Mouse (Mus musculus) neutrophil, adult 5-6 weeks (primary cell): ENCODE data around the gene Defa17. TPM values are rescaled to one million over a fixed set of nuclear protein-coding genes. Genes with fewer than 3 reads are reported as not detected.
"Not testable (repeated sequence)": the region's sequence is repeated elsewhere in the genome, so short reads cannot be mapped to it uniquely, and the experiment has no call there.

Experiments
- ATAC-seq: fragments of 151-379, 151-347 bp; 2 replicates; pipeline ENCODE4 v1.8.0; 2017; ENCODE audit warnings: mild to moderate bottlenecking, moderate TSS enrichment; ENCODE audit not compliant: insufficient number of reproducible peaks, poor library complexity, low FRiP score, severe bottlenecking; ENCODE audit errors: extremely low read depth
- total RNA-seq: library from RNA; stranded (forward); fragments of 200-1000 nt; gene quantifications from 2 replicates; pipeline ENCODE4 v1.2.3, GENCODE M21; 2017

The Defa17 gene
- not detected in 2 replicates for total RNA-seq

- ATAC-seq, result not testable (repeated sequence)
Observed at GRCm38 (mm10) chr8:21655480-21655879, at the start of gene Defa17. Defa17 (plus strand) TSS chr8:21655780.

- not testable (repeated sequence) for ATAC-seq
Observed at GRCm38 (mm10) chr8:21617883-21618282, 37.7 kb upstream of the Defa17 start, which contains the start of gene Defa26. Defa26 (plus strand) TSS chr8:21618183.

DNA sequence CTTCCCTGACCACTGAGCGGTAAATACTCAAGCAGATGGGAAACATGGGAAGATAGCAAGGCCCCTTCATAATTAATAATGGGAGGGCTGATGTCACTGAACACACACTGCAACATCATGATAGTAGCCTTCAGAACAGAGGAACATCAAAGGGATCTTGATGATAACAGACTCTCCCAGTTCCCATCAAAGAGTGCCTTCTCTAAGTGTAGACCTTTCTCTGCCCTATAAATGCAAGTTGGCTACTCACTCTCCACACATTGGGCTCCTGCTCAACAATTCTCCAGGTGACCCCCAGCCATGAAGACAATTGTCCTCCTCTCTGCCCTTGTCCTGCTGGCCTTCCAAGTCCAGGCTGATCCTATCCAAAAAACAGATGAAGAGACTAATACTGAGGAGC is 9.9 kb downstream of the Defa17 start, which contains the start of gene Defa34:
TSS of gene Defa34 (plus strand) at position 301 of the 400 bp plus-strand sequence.
- ATAC-seq, result not testable (repeated sequence)

- not testable (repeated sequence) for ATAC-seq
Observed at GRCm38 (mm10) chr8:21703545-21703944, 48.0 kb downstream of the Defa17 start, which contains the start of gene AY761184. AY761184 (minus strand) TSS chr8:21703645.

Other genes with a start within 250 kb of the Defa17 start
- not detected in 2 replicates for gene Defa36, start 228.4 kb upstream of the Defa17 start, total RNA-seq
- gene Gm7849, start 199.2 kb upstream of the Defa17 start, total RNA-seq, result not detected in 2 replicates
- gene Defa20, start 146.5 kb upstream of the Defa17 start, total RNA-seq, result not detected in 2 replicates
- not detected in 2 replicates for gene Defa32, start 126.7 kb upstream of the Defa17 start, total RNA-seq
- gene Defa37, start 90.4 kb upstream of the Defa17 start, total RNA-seq, result not detected in 2 replicates
- not detected in 2 replicates for gene Defa28, start 72.8 kb upstream of the Defa17 start, total RNA-seq
- gene Gm7861, start 61.3 kb upstream of the Defa17 start, total RNA-seq, result not detected in 2 replicates
- not detected in 2 replicates for gene Defa26, start 37.6 kb upstream of the Defa17 start, total RNA-seq
- not detected in 2 replicates for gene Defa34, start 10.0 kb downstream of the Defa17 start, total RNA-seq
- not detected in 2 replicates for gene AY761184, start 47.9 kb downstream of the Defa17 start, total RNA-seq
- not detected in 2 replicates for gene Defa24, start 78.7 kb downstream of the Defa17 start, total RNA-seq
- gene Defb50, start 167.8 kb downstream of the Defa17 start, total RNA-seq, result not detected in 2 replicates
- not detected in 2 replicates for gene Defb2, start 184.1 kb downstream of the Defa17 start, total RNA-seq
- gene Defb10, start 203.1 kb downstream of the Defa17 start, total RNA-seq, result not detected in 2 replicates
- gene Defb9, start 229.6 kb downstream of the Defa17 start, total RNA-seq, result not detected in 2 replicates